Mouse (Mus musculus): Measurements from ENCODE around the gene Hjurp.

DNA sequence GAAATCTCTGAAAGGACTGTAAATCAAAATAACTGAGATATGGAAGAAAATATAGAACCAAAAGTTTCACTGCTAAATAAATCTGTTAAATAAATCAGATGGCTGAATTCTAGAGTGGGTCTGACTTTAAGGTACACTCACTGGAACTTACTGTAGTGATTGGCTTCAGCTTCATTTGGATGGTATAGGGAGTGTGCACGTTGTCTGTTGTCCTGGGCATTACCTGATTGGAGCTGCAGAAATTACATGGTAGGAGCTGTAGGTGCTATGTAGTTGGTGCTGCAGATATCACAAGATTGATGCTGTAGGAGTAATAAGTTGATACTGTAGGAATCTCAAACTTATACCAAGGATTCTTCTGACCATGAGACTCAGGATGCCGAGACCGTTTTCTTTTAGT lies 32.9 kb upstream of the Hjurp start:
- no peak for TF ChIP-seq POLR2A (IDR thresholded peaks at IDR 0.05; ENCODE audit: low read depth, low read length)
- TF ChIP-seq CTCF (conservative IDR thresholded peaks at IDR 0.05; ENCODE audit: insufficient read depth, insufficient read length, low read depth, low read length) = no peak

Data from kidney, adult 2 months (tissue).